Mouse (Mus musculus) E14TG2a.4 (cell line): Measurements from ENCODE around the gene Hsd17b2.

Source experiments
- H3K27me3 ChIP-seq: 2 replicates; pipeline ENCODE4 v1.6.1; 2014; ENCODE audit warnings: low read length, control low read depth; ENCODE audit not compliant: insufficient read depth
- H3K36me3 ChIP-seq: 2 replicates; pipeline ENCODE4 v1.6.1; 2014; ENCODE audit warnings: low read length, control low read depth; ENCODE audit not compliant: insufficient read depth
- H3K4me1 ChIP-seq: replicated peaks from 2 replicates; pipeline ENCODE4 v1.6.1; 2014; ENCODE audit warnings: low read depth, low read length, control low read depth
- H3K4me3 ChIP-seq: replicated peaks from 2 replicates; pipeline ENCODE4 v1.5.1; 2014; ENCODE audit warnings: mild to moderate bottlenecking, low read length
- H3K9me3 ChIP-seq: 2 replicates; pipeline ENCODE4 v1.6.1; 2014; ENCODE audit warnings: low read length, control low read depth
- CTCF ChIP-seq: conservative IDR thresholded peaks from 2 replicates; pipeline ENCODE4 v1.5.1; 2014; ENCODE audit warnings: low read length
- NANOG ChIP-seq: IDR thresholded peaks from 2 replicates; pipeline ENCODE4 v1.6.1; 2014; ENCODE audit warnings: borderline replicate concordance, low read length, mixed read lengths
- POU5F1 ChIP-seq: IDR thresholded peaks from 2 replicates; pipeline ENCODE4 v1.6.1; 2014; ENCODE audit warnings: low read length, borderline replicate concordance

The Hsd17b2 gene

DNA sequence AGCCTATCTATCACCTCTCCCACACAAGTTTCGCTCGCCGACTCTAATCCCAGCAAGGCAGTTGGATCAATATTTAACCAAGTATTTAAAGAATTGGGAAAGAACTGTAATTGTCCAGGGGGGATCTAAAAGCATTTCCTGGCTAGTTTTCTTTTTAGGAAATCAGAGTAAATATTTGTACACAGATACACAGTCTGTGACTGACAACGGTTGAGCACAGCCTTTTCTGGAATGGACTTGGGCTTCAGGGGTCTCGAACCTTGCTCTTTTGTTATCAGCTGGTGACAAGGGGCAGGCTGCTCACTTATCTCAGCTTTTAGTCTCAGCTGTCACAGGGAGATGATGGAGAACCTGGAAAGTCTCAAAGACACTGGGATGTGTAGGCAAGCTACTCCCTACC, 44.9 kb downstream of the Hsd17b2 start:
- TF ChIP-seq POU5F1 = no peak
- no peak for TF ChIP-seq NANOG
- no peak for TF ChIP-seq CTCF
- Histone ChIP-seq H3K27me3 (no peaks in the 10 kb centered on the region; the same call in 1 of the 2 replicates), H3K4me1 (peaks cover 45% of the 10 kb centered on the region), H3K36me3 (no peaks in the 10 kb centered on the region), H3K9me3 (no peaks in the 10 kb centered on the region), H3K4me3 (no peak overlapping the region)

DNA sequence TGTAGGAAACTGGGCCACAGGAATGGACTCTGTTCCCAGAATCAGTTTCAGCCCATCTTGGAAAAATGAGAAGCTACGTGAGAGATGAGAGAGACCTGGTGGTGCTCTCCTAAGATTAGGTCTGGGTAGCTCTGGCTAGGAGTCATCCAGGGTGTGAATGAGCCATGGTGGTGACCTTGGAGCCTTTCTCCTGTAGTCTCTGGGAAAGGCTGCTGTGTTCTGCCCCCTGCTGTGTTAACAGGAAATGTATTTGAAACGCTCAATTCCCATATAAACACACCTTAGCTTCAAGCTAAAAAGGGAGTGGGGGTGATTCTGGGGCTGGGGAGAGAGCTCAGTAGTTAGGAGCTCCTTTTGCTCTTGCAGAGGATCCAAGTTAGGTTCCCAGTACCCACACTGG, 45.7 kb downstream of the Hsd17b2 start:
- H3K4me1 ChIP-seq = peaks cover 45% of the 10 kb centered on the region
- no peak overlapping the region for H3K4me3 ChIP-seq
- TF ChIP-seq CTCF (no peak), NANOG (peak; percentile 80; the same call in 1 of the 2 replicates), POU5F1 (no peak)
- H3K27me3 ChIP-seq = no peaks in the 10 kb centered on the region
- no peaks in the 10 kb centered on the region for H3K36me3 ChIP-seq
- no peaks in the 10 kb centered on the region for H3K9me3 ChIP-seq

DNA sequence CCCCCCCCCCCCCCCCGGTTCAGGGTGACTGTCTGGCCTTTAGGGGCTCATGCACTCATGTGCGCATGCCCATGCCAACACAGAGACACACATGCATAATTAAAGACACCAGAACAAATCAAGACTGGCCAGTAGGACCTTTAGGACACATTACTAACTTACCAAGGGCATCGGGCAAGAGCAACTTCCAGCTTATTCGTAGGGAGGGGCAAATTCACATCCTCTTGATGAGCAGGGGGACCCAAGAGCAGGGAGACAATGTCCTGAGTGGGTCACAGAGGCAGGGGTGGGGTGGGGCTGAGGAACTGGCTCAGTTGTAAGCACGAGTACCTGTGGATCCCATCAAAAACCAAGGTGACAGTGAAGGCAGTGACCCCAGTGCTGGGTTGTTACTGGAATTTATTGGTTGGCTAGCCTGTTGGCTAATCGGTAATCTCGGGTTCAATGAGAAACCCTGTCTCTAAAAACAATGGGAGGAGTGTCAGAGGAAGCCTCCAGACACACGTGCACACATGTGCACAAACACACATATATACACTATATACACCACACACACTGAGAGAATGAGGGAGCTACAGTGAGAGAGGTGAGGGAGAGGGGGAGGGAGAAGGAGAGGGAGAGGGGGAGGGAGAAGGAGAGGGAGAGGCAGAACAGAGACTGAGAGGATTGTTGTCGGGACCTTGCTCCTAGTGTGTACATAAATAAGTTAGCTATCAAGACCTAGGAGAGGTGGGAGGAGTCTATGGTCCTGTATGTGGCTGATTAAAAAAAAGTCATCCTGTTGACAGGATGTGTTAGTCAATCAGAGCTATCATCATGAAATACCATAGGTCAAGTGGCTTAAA, 46.4 kb downstream of the Hsd17b2 start:
- no peak for TF ChIP-seq NANOG
- TF ChIP-seq POU5F1 = no peak
- no peak for TF ChIP-seq CTCF
- Histone ChIP-seq H3K9me3 (no peaks in the 10 kb centered on the region), H3K4me1 (peaks cover 45% of the 10 kb centered on the region), H3K27me3 (no peaks in the 10 kb centered on the region), H3K36me3 (no peaks in the 10 kb centered on the region), H3K4me3 (no peak overlapping the region)

DNA sequence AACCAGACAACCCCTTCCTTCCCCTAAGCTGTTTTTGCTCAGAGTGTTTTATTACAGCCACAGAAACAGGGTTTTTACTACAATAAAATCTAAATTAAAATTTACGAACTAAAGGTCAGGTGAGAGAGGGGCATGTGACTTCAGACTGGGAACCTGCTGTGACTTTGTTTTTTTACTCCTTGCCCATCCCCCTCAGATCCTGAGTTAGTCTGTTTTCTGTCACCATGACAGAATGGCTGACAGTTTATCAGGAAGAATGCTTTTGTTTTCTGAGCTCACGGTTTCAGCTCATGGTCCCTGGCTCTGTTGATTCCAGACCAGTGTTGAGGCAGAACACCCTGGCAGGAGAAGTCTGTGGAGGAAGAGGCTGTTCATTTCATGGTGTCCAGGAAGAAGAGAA, 47.7 kb downstream of the Hsd17b2 start:
- no peak for TF ChIP-seq NANOG
- no peak for TF ChIP-seq CTCF
- no peak for TF ChIP-seq POU5F1
- Histone ChIP-seq H3K36me3 (no peaks in the 10 kb centered on the region), H3K4me1 (peaks cover 45% of the 10 kb centered on the region), H3K9me3 (no peaks in the 10 kb centered on the region), H3K4me3 (no peak overlapping the region), H3K27me3 (no peaks in the 10 kb centered on the region)

DNA sequence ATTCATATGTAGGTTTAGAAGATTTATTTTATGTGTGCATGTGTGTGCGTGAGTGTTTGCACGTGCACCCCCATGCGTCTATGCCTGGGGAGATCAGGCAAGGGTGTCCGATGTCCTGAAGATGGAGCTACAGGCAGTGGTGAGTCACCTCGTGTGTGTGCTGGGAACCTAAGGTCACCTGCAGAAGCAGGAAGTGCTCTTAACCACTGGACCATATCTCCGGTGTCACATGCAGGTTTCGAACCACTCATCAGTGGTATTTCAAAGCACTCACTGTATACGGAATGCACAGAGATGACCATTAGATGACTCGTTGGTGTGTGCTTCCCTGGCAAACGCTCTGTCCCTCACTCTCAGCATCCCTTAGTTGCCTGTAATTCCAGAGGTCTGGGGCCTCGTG, 56.2 kb downstream of the Hsd17b2 start:
- Histone ChIP-seq H3K9me3 (no peaks in the 10 kb centered on the region), H3K27me3 (no peaks in the 10 kb centered on the region), H3K36me3 (no peaks in the 10 kb centered on the region), H3K4me1 (no peaks in the 10 kb centered on the region), H3K4me3 (no peak overlapping the region)
- TF ChIP-seq POU5F1 (no peak), CTCF (no peak)

DNA sequence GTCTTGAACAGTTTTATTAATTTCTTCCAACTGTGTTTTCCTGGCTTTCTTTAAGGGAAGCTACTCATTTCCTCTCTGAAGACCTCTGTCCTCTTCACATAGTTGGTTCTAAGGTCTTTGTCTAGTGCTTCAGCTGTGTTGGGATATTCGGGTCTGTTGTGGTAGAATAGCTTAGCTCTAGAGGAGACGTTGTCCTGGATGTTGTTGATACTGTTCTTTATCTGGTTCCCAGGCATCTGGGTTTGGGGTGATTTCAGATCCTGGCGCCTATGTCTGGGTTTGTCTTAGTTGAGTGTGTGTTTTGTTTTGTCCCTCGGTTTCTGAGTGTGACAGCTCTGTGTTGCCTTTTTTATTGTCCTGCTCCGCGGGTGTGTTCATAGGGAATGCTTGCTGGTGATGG, 61.1 kb downstream of the Hsd17b2 start:
- Histone ChIP-seq H3K4me3 (no peak overlapping the region), H3K9me3 (peaks cover 23% of the 10 kb centered on the region), H3K36me3 (no peaks in the 10 kb centered on the region), H3K27me3 (no peaks in the 10 kb centered on the region; the same call in 1 of the 2 replicates), H3K4me1 (no peaks in the 10 kb centered on the region)
- no peak for TF ChIP-seq NANOG
- TF ChIP-seq CTCF = no peak
- TF ChIP-seq POU5F1 = no peak

DNA sequence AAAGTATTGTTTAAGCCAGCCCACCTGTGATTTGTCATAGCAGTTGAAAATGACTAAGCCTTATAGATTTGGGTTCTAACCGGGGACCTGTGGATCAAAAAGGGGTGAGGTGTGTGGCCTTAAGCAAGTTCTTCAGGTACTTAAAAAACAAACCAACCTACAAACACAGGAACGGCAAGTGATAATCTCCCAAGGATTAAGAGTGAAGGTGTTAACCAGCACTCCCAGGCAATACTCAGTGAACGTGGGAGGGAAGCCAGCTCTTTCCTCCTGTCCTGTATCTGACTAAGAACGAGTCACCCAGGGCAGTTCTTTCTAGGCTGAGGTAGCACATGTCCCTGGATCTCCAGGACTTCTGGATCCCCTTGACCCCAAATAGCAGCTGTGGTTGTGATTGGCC, 62.9 kb downstream of the Hsd17b2 start:
- TF ChIP-seq POU5F1 (no peak), CTCF (no peak), NANOG (no peak)
- Histone ChIP-seq H3K4me1 (peaks cover 1% of the 10 kb centered on the region; the same call in 1 of the 2 replicates), H3K4me3 (no peak overlapping the region), H3K27me3 (no peaks in the 10 kb centered on the region; the same call in 1 of the 2 replicates), H3K36me3 (no peaks in the 10 kb centered on the region), H3K9me3 (peaks cover 26% of the 10 kb centered on the region)

DNA sequence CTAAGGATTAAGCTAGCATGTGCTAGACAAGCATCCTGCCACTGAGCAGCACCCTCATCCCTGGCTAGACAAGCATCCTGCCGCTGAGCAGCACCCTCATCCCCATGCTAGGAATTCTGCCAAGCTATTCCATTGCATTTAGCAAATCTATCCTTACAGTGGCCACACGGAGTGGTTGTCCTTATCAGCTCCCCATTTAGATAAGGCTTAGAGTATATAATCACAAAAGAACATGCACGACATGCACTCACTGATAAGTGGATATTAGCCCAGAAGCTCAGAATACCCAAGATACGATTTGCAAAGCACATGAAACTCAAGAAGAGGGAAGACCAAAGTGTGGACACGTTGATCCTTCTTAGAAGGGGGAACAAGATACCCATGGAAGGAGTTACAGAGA, 64.2 kb downstream of the Hsd17b2 start:
- Histone ChIP-seq H3K9me3 (peaks cover 26% of the 10 kb centered on the region), H3K4me1 (peaks cover 9% of the 10 kb centered on the region; the same call in 1 of the 2 replicates), H3K27me3 (no peaks in the 10 kb centered on the region; the same call in 1 of the 2 replicates), H3K4me3 (no peak overlapping the region), H3K36me3 (no peaks in the 10 kb centered on the region)
- TF ChIP-seq CTCF = no peak

DNA sequence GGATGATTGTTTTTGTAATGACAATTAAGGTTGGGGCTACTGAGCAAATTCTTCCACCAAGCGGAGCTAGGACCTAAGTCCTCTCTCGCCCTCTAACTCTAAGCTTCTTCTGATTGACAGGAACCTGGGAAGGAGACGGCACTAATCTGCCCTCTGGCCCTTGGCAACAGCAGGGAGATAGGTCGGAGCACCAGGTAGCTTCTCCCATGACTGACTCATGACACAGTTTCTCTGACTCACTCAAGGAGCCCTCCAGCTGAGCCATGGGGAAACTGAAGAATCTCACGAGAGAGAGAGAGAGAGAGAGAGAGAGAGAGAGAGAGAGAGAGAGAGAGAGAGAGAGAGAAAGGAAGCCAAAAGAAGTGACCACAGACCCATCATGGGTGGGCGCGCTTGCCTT, 67.3 kb downstream of the Hsd17b2 start:
- no peaks in the 10 kb centered on the region for H3K36me3 ChIP-seq
- peaks cover under 1% of the 10 kb centered on the region for H3K27me3 ChIP-seq
- no peak overlapping the region for H3K4me3 ChIP-seq
- TF ChIP-seq CTCF (no peak), POU5F1 (no peak), NANOG (no peak)
- peaks cover 20% of the 10 kb centered on the region for H3K4me1 ChIP-seq
- peaks cover 26% of the 10 kb centered on the region for H3K9me3 ChIP-seq
